Mouse (Mus musculus): ENCODE data around the gene D5Ertd579e.

Gene D5Ertd579e

DNA sequence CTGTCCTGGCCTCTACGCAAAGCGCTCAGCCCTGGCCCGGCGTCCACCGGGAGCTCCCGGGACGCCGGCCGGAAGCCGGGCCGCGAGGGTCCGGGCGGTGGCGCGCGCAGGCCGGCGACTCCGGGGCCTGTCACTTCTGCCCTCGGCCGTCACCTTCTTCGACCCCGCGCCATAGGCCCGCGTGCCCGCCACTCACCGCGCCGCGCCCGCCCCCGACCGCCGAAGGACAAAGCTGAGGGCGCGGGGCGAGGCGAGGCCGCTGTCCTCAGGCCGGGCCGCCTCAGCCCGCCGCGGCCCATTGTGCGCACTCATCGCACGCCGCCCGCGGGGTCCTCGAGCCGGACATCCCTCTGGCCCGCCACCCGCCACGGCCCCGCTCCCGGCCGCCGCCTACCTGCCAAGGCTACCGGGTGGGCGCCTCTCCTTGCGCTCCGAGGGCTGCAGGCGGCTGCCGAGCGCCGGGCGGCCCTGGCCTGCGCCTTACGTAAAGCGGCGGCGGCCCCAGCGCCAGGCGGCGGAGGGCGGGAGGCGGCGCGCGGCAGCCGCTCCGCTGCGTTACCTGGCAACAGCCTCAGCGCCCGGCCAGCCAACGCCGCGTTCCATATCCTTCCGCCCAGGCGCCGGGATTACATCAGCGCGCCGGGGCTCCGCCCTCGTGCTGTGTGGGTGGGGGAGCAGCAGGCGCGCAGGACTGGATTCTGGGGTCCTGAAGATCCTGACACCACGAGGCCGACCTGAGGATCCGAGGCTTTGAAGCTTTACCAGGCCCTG lies at the start of gene D5Ertd579e:
TSS of gene D5Ertd579e (minus strand) at position 564 of the 771 bp plus-strand sequence.
- DNase-seq = peak; percentile 93 to 95

DNA sequence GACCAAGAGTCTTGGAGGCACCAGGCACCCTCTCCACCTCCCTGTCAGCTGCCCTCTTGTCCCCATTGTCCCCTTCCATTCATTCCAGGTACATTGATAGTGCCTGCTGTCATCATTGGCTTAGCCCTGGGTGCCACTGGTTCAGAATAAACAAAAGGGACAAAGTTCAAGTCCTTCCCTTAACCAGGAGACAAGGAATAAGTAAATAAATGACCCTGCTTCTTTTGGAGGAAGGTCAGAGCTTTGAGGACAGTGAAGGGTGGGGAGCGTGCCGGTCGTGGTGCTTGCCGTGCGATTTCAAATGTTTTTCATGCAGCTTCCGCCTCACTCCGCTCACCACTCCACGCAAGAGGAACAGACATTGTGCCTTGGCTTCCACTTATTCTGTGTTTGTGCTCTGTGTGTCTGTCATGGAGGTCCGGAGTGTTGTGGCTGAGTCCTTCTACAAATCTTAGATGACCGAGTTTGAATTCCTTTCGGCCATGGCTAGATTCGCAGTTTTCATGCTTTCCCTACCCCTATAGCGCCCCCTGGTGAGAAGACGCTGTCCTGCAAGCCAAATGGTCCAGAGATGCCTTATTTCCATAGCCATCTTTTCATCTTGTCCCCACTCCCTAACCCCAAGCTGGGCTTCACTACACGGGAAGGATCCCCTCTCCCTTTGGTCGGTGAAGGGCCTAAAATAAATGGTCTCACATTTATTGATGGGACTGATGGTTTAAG lies 46.5 kb upstream of the D5Ertd579e start:
- DNase-seq = peak; percentile 87 to 91

DNA sequence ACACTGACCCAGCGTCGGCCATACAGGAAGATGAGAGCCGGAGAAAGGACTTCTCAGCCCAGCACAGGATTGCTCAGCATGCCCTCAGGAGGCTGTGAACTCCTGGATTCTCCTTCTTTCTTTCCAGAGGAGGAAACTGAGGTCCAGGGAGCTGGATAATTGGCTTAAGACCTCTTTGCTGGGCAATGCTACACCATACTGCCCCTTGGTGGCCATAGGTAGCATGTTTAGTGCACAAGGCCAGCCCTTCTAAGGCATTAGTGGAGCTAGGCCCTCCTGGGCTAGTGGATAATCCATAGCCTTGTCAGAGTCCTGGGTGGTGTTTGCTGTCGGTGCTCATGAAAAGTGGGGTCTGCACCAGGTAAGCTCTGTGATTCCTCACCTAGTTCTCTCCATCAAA lies 44.0 kb upstream of the D5Ertd579e start:
- peak; percentile 75 to 77 for DNase-seq

GRCm38 (mm10) chr5:36738799-36739615 lies 43.2 kb upstream of the D5Ertd579e start:
- peak; percentile 89 to 90 for DNase-seq

DNA sequence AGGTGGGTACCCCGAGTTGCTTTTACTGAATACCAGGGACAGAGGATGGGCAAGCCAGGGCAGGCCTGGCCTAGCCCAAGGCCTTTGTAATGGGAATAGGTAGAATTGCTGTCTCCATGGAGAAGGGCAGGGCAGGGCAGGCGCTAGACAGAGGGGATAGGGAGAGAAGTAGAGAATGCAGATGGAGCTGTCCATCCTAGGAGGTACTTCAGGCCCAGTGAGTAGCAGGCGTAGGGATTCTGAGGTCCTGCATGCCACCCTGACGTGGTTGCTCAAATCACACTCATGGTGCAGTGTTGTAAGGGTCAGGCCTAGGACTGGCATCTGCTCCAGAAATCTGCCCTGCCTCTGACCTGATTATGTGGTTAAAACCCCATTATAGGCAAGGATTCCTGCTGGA lies 41.9 kb upstream of the D5Ertd579e start:
- no peak for DNase-seq

DNA sequence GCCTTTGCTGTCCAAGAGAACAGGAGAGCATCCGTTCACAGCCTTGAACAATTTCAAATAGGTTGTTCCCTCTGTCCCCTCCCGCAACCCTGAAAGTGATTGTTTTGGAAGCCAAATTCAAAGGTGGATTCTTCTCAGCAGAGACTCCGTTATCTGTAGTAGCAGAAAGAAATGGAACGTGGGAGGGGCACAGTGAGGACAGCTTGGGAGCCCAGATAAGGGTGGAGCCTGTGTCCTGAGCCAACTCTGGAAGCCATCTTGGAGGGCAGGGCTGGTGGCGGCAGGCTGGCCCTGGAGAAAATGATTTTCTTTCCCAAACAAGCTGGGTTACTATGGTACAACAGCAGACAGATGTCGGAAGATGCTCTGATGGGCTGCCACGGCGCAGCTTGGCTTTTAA lies 40.2 kb upstream of the D5Ertd579e start:
- no peak for DNase-seq

- DNase-seq = no peak
Measured at GRCm38 (mm10) chr5:36735106-36735505, 39.3 kb upstream of the D5Ertd579e start.

DNA sequence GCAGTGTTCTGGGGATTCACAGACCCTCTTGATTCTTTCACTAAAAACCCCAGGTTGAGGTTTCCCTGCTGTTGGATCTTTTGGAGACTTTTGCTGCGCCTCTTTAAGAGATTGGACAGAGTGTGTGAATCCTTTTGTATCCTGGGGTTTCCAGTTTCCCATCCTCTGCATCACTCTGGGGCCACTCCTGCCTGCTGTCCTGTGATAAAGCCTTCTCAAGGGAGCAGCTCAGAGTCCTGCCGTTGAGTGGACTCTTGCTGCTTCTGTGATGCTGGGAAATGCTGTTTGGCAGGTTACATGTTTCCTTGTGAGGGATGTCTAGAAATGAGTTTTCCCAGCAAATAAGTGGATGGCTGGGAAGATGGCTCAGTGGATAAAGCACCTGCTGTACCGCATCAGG lies 37.6 kb upstream of the D5Ertd579e start:
- DNase-seq = no peak

GRCm38 (mm10) chr5:36731901-36732652 lies 36.3 kb upstream of the D5Ertd579e start:
- no peak for DNase-seq

DNA sequence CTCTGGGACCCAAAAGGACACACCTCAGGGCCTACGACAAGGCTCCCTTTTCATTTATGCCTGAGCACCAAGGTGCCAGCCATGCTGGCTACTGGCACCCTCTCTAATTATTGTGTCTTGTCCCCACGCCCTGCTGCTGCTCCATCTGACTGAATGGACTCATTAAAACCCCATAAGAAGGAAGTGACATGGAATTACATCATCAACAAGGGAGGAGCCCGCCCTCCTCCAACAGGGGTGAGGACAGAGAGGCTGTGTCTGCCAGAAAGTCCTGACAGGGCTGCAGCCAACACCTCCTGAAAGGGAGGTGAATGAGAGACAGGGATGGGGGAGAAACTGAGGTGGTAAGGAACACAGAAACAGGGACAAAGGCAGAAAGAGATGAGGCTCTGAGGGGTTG lies 34.9 kb upstream of the D5Ertd579e start:
- DNase-seq = peak in 1 of 2 experiments; percentile 28

DNA sequence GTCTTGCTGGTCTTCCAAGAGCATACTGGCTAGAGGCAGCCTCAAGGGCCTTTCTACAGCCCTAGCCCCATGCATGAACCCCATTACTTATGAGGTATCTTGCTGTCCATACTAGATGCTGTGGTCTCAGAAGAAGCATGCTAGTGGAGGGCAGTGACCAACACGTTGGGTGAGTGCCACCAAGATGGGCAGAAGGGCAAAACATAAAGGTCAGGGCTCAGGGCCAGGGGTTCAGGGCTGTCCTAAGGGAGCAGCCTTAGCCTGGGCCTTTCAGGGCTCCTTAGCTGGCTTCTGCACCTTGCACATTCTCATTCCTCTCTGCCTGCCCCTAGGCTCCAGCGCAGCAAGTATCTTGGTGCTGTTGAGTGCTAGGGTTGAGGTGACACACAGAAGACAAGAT lies 34.1 kb upstream of the D5Ertd579e start:
- no peak for DNase-seq

DNA sequence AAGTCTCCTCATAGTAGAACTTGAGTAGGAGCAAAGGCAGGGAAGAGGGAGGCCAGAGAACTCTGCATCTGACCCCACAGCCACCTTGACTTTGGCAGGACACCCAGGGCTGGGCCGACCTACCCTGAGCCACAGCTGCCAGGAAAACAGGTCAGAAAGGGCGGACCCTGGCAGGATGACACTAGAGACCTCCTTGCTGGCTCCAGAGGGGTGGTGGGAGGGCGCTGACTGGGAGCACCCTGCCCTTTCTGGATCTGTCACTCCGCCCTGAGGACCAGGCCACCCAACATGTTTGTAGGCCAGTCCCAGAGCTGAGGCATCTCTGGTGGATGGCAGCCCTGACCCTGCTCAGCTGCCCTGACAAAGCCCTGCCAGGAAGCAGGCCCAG lies 33.3 kb upstream of the D5Ertd579e start:
- DNase-seq = no peak

DNA sequence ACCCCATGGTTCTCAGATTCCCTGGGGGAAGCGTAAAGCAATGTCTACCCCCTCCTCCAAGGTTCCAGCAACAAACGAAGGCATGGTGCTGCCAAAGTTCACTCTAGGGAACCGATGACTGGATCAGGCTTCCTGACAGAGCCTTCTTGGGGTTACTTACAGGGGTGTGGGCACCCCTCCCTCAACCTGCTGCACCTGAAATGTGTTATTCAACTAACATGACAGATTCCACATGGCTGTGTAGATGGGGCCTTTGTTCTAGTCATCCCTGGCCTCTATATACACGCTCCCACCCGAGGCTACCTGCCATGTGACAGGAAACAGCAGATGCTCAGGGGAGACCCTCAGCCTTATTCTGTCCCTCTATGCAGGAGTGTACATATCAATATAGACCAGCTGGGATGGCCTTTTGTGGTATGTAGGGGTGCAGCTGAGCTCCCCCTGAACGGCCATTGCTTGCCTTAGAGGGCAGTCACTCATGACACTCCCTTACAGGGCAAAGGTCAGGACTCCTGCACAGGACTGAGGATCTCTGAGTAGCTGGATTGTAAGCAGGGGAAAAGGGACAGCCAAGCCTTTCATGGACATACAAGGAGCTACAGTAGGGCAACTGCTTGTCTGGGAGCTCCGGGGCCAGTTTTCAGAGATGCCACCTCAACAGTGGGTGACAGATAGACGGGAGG lies 32.7 kb upstream of the D5Ertd579e start:
- peak in 1 of 2 experiments; percentile 22 for DNase-seq

DNA sequence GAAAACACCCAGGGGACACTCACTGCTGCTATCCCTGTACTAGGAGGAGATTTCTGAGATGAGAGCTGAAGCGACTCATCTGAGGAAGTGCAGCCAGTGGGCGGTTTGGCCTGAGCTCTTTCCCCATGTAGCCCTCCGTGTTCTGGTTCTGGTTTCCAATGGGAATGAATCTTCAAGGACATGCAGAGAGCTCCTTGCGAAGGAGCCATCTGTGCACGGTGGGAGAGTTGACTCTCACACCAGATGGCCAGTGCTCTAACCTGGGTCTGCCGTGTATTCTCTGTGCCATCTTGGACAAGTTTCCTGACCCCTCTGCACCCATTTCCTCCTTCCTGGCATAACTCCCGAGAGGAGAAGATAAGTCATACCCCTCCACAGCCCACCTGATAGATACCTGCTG lies 32.0 kb upstream of the D5Ertd579e start:
- DNase-seq = peak; percentile 80 to 86

DNA sequence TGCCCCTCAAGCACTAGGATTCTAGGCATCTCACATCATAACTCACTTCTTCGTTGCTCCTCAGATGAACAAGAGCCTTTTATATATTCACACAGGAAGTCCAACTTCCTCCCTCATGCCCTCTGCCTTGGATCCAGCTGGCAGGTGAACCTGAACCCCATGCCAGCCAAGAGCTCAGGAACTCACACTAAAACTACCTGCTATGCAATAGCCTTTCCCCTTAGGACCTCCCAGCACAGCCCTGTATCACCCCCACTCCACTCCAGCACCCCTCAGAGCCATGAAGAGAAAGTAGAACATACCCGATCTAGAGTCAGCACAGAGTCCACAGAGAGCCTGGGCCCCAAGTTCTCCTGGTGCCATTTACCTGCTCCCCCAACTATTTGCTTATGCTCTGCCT lies 31.3 kb upstream of the D5Ertd579e start:
- DNase-seq = peak; percentile 55 to 60

DNA sequence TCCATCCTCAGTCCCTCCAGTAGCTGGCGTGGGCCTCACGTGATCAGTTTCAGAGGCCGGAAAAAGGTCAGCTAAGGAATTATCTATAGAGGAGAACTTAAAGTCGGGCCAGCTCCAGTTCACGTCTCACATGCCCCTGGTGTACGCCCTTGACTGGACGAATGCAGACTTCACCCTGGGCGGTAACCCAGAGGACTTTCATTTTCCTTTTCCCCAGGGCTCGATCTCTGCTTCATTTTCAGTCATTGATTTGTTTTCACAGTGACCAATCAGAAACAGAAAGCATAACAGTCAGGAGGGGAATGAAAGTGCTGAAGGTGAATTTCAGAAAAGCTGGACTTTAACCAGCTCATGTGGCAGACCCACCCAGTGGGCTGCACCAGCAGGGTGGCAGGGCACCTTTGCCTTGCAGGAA lies 30.6 kb upstream of the D5Ertd579e start:
- DNase-seq = no peak

- DNase-seq = no peak
Measured at GRCm38 (mm10) chr5:36725861-36726260, 30.0 kb upstream of the D5Ertd579e start.

GRCm38 (mm10) chr5:36724274-36724673 lies 28.4 kb upstream of the D5Ertd579e start:
- DNase-seq = no peak

GRCm38 (mm10) chr5:36723356-36723755 lies 27.5 kb upstream of the D5Ertd579e start:
- no peak for DNase-seq

DNA sequence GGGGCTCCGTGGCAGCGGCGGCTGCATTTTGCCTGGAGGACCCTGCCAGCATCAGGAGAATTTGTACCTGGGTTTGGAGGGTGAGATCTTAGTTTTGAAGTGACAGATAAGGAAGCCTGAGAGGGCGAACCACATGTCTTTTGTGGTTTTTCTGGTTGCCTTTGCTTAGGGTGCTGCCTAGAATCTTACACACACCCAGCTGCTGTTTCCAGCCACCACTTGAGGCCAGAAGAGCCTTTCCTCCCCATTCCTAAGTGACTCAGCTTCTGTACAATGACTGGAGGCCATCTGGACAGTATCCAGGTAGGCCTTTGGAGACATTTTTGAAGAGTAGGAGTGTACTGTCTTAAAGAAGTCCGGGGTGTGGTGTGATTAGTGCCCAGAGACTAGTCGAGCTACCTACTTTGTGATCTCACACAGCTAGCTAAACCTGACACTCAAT lies 26.6 kb upstream of the D5Ertd579e start:
- no peak for DNase-seq

GRCm38 (mm10) chr5:36720710-36721375 lies 25.0 kb upstream of the D5Ertd579e start:
- DNase-seq = no peak
